Mouse (Mus musculus): ENCODE results near the gene Tyrobp. TPM values are rescaled to one million over a fixed set of nuclear protein-coding genes. Genes with fewer than 3 reads are reported as not detected.

Gene Tyrobp
- 29.8 and 38.1 TPM in 2 replicates for polyA plus RNA-seq (2015; fragmentation: Nextera tagmentation; extraction: Ambion mirVana)

DNA sequence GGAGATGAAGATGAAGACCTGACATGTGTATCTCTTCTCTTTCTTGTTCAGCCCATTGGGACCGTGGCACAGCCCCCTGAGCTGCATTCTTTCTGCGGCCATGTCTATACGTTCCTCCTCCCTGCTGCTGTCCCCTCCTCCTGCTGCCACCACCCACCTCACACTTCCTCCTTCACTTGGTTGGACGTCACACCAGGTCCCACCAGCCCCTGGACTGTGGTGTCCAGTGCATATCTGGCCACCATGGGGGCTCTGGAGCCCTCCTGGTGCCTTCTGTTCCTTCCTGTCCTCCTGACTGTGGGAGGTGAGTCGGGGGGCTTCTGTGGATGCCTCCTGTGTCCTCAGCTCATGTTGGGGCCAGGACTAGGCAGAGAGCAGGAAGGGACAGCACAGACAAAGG lies at the start of gene Tyrobp:
Gene Tyrobp (plus strand): TSS at position 165 of the 400 bp plus-strand sequence.
- Histone ChIP-seq H3K36me3 (no peaks in the 10 kb centered on the region), H3K9ac (no peak within 1 kb of the TSS), H3K4me2 (no peak within 1 kb of the TSS), H3K27ac (no peak within 1 kb of the TSS), H3K9me3 (no peaks in the 10 kb centered on the region), H3K27me3 (no peaks in the 10 kb centered on the region), H3K4me3 (no peak within 1 kb of the TSS), H3K4me1 (replicated peaks) (no peaks in the 10 kb centered on the region)
- no peak for ATAC-seq (ENCODE audit: low FRiP score)
- WGBS = 80% methylated on average over 5 of the region's 5 CpGs

DNA sequence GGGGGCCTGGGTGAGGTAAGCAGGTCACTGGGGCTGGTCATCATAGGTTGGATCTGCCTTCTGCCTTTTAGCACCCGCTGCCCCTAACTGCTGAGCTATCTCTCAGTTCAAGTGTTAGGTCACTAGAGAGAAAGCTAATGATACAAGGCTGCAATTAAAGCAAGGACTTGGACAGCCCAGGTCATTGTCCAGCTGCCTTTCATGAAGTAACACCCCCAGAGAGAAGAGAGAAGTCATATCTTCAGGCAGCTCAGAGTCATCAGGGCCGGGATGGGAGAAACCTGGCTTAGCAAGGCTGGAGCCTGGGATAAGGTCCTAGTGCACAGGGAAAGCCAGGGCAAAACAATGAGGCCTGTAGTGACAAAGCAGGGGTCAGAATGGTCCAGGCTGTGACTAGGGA lies 46.1 kb upstream of the Tyrobp start:
- Histone ChIP-seq H3K4me3 (no peak overlapping the region), H3K36me3 (no peaks in the 10 kb centered on the region), H3K4me1 (replicated peaks) (peaks cover 10% of the 10 kb centered on the region), H3K27ac (no peak overlapping the region), H3K4me2 (no peak overlapping the region), H3K9me3 (no peaks in the 10 kb centered on the region), H3K27me3 (peaks cover 19% of the 10 kb centered on the region; the same call in 1 of the 2 replicates), H3K9ac (no peak overlapping the region)
- no peak for ATAC-seq (ENCODE audit: low FRiP score)
- WGBS = 77% methylated on average over 2 of the region's 2 CpGs

DNA sequence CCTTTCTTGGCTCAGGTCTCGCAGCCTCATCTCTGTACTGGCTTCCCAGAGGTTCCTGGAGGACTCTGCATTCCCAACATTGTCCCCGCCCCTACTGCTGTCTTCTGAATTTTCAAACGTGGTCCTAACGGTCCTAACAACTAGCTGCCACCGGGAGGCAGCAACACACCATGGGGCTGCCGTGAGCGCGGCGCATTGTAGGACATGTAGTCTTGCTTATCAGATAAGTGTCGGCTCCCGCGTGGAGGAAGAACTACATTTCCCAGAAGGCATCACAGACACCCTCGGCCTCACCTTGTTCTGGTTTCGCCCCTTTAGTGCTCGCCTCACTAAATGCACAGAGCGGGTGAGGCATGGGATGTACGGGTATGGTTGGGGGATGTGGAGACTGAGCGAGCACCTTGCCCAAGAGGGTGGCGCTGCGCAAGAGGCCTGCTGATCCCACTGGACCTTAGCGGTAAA lies 40.0 kb upstream of the Tyrobp start:
- Histone ChIP-seq H3K36me3 (no peaks in the 10 kb centered on the region), H3K9me3 (no peaks in the 10 kb centered on the region), H3K9ac (peak overlapping the region; percentile 76), H3K27ac (peak overlapping the region; percentile 90), H3K27me3 (no peaks in the 10 kb centered on the region; the same call in 1 of the 2 replicates), H3K4me3 (peak overlapping the region; percentile 47), H3K4me2 (peak overlapping the region; percentile 61), H3K4me1 (replicated peaks) (no peaks in the 10 kb centered on the region; the same call in 1 of the 2 replicates)
- WGBS = 1% methylated on average over 21 of the region's 21 CpGs
- ATAC-seq (ENCODE audit: low FRiP score) = peak; percentile 99

DNA sequence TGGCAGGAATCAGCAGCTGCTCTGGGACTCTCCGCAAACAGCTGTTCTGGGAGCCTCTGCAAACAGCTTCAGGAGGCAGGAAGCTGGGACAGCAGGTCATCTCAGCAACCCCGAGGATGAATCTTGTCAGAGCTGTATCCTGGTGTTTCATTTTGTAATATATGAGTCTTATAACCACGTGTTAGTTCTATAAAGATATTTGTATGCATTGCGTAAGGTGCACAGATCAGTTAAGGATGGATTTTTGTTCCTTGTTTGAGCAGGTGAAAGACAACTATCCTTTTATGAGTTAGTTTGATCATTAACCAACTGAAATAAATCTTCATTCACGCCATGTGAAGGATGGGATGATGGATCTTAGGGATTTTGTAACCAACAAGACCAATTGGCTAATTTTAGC lies 33.5 kb upstream of the Tyrobp start:
- Histone ChIP-seq H3K4me3 (no peak overlapping the region), H3K4me2 (no peak overlapping the region), H3K9me3 (no peaks in the 10 kb centered on the region), H3K27me3 (peaks cover 5% of the 10 kb centered on the region; the same call in 1 of the 2 replicates), H3K27ac (no peak overlapping the region), H3K36me3 (no peaks in the 10 kb centered on the region), H3K9ac (no peak overlapping the region), H3K4me1 (replicated peaks) (no peaks in the 10 kb centered on the region)
- ATAC-seq (ENCODE audit: low FRiP score) = no peak
- WGBS = 64% methylated on average over 5 of the region's 5 CpGs

DNA sequence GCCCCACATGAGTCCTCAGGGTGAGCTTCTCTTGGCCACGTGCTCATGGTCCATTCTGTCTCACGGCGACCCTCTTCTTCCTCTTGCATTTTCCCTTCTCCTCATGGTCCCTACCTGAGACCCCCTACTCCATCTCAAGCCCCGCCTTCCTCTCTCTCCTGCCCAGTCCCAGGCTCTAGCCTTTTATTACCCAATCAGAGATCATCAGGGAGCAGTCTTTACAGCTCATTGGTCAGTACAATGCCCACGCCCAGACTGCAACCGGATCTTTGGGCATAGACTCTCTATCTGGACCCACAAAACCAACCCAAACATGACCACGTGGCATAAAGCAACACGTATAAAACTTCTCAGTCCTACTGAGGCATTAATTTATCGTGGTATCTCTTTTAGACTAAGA lies 29.5 kb upstream of the Tyrobp start:
- no peaks in the 10 kb centered on the region for H3K4me1 ChIP-seq (replicated peaks)
- no peak for ATAC-seq (ENCODE audit: low FRiP score)
- H3K36me3 ChIP-seq = no peaks in the 10 kb centered on the region
- H3K27ac ChIP-seq = no peak overlapping the region
- 84% methylated on average over 9 of the region's 9 CpGs for WGBS
- no peaks in the 10 kb centered on the region for H3K9me3 ChIP-seq
- H3K9ac ChIP-seq = no peak overlapping the region
- H3K27me3 ChIP-seq = 0 out of 2 replicates have a peak, but pooled peaks cover 5% of the 10 kb centered on the region
- no peak overlapping the region for H3K4me2 ChIP-seq
- no peak overlapping the region for H3K4me3 ChIP-seq

DNA sequence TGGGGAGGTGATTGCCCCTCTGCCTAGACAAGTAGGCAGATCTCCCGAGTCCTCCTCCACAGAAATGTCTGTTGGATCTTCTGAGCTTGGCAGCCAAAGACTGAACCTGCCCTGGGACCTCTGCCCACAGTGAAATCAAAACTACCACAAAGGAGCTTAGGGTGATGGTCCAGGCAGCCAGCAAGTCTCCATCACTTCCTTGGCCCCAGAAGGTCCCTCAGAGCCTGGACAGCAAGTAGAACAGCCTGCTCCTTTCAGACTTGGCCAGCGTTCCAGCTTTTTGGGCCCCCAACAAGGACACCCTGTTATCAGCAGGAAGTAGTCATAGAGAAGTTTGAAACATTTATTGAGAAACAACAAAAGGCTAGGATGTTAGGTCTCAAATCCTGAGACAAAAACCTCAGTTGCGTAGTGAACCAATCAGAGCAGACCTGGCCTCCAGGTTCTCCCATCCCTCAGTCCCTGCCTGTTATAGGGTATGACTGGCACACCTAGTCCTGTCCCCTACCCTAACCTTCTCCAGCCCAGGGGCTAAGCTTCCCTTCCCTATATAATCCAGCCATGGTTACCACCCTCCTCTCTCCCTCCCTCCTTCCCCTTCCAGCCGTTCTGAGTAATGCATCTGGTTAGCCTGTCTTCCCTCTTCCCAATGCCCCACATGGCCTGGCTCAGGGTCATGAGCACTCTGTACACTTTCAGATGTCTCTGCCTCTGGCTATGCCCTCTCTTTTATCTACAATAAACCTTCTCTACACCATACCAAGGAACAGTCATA lies 20.6 kb upstream of the Tyrobp start:
- Histone ChIP-seq H3K4me2 (no peak overlapping the region), H3K9me3 (no peaks in the 10 kb centered on the region), H3K27ac (no peak overlapping the region), H3K4me3 (no peak overlapping the region), H3K4me1 (replicated peaks) (no peaks in the 10 kb centered on the region), H3K27me3 (no peaks in the 10 kb centered on the region), H3K9ac (no peak overlapping the region), H3K36me3 (no peaks in the 10 kb centered on the region)
- no peak for ATAC-seq (ENCODE audit: low FRiP score)
- 81% methylated on average over 4 of the region's 4 CpGs for WGBS

DNA sequence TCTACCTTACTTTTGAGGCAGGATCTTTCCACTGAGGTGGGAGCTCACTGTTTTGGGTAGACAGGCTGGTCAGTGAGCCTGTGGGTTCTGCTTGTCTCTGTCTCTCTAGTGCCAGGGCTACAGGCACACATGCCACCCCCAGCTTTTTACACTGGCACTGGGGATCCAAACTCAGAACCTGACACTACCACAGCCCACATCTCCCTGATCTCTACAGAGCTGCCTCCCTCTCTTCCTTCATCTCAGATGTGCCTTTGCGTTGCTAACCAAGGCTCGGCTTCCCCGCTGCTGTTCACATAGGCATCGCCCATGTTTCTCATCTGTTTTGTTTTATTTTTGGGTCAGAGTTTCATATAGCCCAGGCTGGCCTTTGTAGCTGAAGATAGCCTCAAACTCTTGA lies 19.9 kb upstream of the Tyrobp start:
- WGBS = 92% methylated on average over 4 of the region's 4 CpGs
- no peak for ATAC-seq (ENCODE audit: low FRiP score)

DNA sequence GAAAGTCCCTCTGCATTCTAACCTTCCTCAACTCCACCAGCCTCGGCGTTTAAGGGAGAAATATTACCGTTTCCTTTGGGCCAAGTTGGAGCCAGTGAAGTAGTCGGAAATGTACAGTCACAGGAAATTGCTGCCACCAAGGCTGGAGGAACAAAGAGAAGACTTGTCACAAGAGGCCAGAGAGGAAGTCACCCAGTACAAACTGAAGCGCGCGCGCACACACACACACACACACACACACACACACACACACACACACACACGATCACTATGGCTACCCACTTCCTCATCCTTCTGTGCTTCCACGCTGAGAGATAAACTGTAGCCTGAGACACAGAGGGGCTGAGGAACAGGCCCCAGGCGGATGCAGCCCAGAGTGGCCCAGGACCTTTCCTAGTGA lies 19.2 kb upstream of the Tyrobp start:
- no peaks in the 10 kb centered on the region; the same call in 1 of the 2 replicates for H3K4me1 ChIP-seq (replicated peaks)
- H3K4me3 ChIP-seq = no peak overlapping the region
- 70% methylated on average over 11 of the region's 11 CpGs for WGBS
- H3K36me3 ChIP-seq = no peaks in the 10 kb centered on the region
- no peaks in the 10 kb centered on the region for H3K27me3 ChIP-seq
- H3K4me2 ChIP-seq = no peak overlapping the region
- no peak overlapping the region for H3K9ac ChIP-seq
- H3K9me3 ChIP-seq = no peaks in the 10 kb centered on the region
- no peak overlapping the region for H3K27ac ChIP-seq
- no peak for ATAC-seq (ENCODE audit: low FRiP score)

More for the DNA sequence above, 19.9 kb upstream of the Tyrobp start:
- Histone ChIP-seq H3K27ac (no peak overlapping the region), H3K9ac (no peak overlapping the region), H3K9me3 (no peaks in the 10 kb centered on the region), H3K4me1 (replicated peaks) (no peaks in the 10 kb centered on the region), H3K4me2 (no peak overlapping the region), H3K4me3 (no peak overlapping the region), H3K36me3 (no peaks in the 10 kb centered on the region), H3K27me3 (no peaks in the 10 kb centered on the region)

DNA sequence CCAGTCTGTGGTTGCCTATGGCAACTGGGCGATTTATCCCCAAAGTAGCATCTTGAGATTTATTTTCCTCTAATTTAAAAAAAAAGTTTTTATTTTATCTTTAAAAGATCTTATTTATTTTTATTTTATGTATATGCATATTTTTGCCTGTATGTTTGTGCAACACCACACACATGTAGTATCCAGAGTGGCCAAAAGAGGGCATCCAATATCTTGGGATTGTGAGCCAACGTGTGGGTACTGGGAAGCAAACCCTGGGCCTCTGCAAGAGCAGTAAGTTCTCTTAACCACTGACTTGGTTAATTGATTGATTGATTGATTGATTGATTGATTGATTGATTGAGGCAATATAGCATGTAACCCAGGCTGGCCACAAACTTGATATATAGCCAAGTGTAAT lies 18.7 kb upstream of the Tyrobp start:
- H3K36me3 ChIP-seq = no peaks in the 10 kb centered on the region
- H3K27me3 ChIP-seq = 0 out of 2 replicates have a peak, but pooled peaks cover 2% of the 10 kb centered on the region
- ATAC-seq (ENCODE audit: low FRiP score) = no peak
- no peaks in the 10 kb centered on the region for H3K9me3 ChIP-seq
- H3K4me2 ChIP-seq = no peak overlapping the region
- no peak overlapping the region for H3K27ac ChIP-seq
- H3K9ac ChIP-seq = no peak overlapping the region
- H3K4me1 ChIP-seq (replicated peaks) = peaks cover 4% of the 10 kb centered on the region
- H3K4me3 ChIP-seq = no peak overlapping the region
- WGBS = 49% methylated on average over 2 of the region's 2 CpGs

DNA sequence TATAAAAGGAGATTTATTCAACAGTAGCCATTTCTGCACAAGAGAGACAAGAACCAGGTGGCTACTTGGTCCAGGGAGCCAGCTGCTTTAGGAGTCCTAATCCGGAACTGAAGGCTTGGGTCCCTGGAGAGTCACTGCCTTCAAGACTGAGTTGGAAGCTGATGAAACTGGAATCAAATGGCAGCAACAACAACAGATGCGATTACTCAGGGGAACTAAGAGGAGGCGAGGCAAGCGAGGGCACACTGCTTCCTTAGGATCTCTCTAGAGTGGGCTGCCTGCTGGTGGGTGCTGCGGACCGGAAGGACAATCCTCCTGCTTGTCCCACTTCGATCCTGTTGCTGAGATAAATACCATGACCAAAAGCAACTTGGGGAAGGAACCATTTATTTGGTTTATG lies 13.9 kb upstream of the Tyrobp start:
- peaks cover 4% of the 10 kb centered on the region for H3K4me1 ChIP-seq (replicated peaks)
- 0 out of 2 replicates have a peak, but pooled peaks cover 2% of the 10 kb centered on the region for H3K27me3 ChIP-seq
- H3K9me3 ChIP-seq = no peaks in the 10 kb centered on the region
- no peaks in the 10 kb centered on the region for H3K36me3 ChIP-seq
- ATAC-seq (ENCODE audit: low FRiP score) = no peak
- H3K27ac ChIP-seq = no peak overlapping the region
- H3K4me3 ChIP-seq = no peak overlapping the region
- H3K9ac ChIP-seq = no peak overlapping the region
- WGBS = 45% methylated on average over 7 of the region's 7 CpGs
- no peak overlapping the region for H3K4me2 ChIP-seq

DNA sequence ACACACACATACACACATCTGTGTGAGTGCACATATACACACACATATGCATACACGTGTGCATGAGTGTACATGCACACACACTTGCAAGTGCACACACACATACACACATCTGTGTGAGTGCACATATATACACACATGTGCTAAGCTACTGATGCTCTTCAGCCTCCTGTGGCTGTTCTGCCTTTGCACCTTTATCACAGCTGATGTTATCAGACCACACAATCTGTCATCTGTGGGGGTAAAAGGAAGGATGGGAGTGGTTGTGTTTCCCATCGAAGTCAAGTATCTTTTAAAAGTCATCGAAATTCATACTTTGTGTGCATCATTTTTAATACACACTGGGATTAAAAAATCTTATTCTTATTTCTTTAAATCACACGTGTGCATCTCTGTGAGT lies 11.2 kb upstream of the Tyrobp start:
- H3K36me3 ChIP-seq = no peaks in the 10 kb centered on the region
- no peak overlapping the region for H3K4me3 ChIP-seq
- H3K4me2 ChIP-seq = no peak overlapping the region
- H3K9ac ChIP-seq = no peak overlapping the region
- no peak for ATAC-seq (ENCODE audit: low FRiP score)
- WGBS = 73% methylated on average over 4 of the region's 4 CpGs
- H3K27ac ChIP-seq = no peak overlapping the region
- no peaks in the 10 kb centered on the region for H3K9me3 ChIP-seq
- H3K27me3 ChIP-seq = 0 out of 2 replicates have a peak, but pooled peaks cover 2% of the 10 kb centered on the region
- H3K4me1 ChIP-seq (replicated peaks) = peaks cover 4% of the 10 kb centered on the region

DNA sequence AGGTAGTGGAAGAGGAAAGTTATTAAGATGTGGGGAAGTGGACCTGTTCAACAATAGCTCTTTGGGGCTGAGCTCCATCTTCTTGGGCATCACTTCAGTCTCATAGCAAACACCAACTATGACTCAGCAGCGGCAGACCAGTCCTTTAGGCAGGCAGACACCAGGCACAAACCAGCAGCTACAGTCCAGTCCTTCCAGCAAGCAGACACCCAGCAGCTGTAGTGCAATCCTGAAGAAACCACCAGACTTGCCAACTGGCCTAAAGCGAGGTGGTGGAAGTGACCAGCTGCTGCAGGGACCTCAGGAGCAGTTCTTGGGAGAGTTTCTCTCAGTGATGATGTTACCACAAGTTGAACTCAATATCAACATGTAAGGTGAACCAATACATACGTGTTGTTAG lies 4.9 kb upstream of the Tyrobp start:
- Histone ChIP-seq H3K27ac (no peak overlapping the region), H3K4me2 (no peak overlapping the region), H3K27me3 (no peaks in the 10 kb centered on the region), H3K4me3 (no peak overlapping the region), H3K9me3 (no peaks in the 10 kb centered on the region), H3K36me3 (no peaks in the 10 kb centered on the region), H3K4me1 (replicated peaks) (no peaks in the 10 kb centered on the region), H3K9ac (no peak overlapping the region)
- no peak for ATAC-seq (ENCODE audit: low FRiP score)
- WGBS = 82% methylated on average over 3 of the region's 3 CpGs

DNA sequence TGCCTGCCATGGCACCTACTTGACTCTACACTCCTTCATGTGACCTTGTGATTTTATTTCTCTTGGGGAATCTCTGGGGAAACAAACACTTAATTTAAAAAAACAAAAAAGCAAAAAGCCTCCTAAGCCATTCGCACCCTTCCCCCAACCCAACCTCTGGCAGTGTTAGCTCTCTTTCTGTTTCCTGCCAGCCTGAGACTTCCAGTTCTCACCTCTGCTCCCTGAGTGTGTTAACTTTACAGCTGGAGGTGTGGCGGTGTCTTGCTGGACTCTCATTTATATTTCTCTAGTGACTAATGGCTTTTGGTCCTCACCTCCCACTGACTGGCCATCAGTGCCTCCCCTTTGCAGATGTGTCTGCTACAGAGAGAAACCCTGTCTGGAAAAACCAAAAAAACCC lies 3.8 kb upstream of the Tyrobp start:
- no peak for ATAC-seq (ENCODE audit: low FRiP score)
- no peaks in the 10 kb centered on the region for H3K27me3 ChIP-seq

More for the DNA sequence above, 3.8 kb upstream of the Tyrobp start:
- H3K4me3 ChIP-seq = no peak overlapping the region
- no peaks in the 10 kb centered on the region for H3K36me3 ChIP-seq
- no peak overlapping the region for H3K27ac ChIP-seq
- H3K9me3 ChIP-seq = no peaks in the 10 kb centered on the region
- no peak overlapping the region for H3K9ac ChIP-seq
- H3K4me1 ChIP-seq (replicated peaks) = no peaks in the 10 kb centered on the region
- no peak overlapping the region for H3K4me2 ChIP-seq
- WGBS = 80% methylated on average over 2 of the region's 2 CpGs
